ENCODE assay signal across 9 mouse cellular contexts in the genomic region with DNA sequence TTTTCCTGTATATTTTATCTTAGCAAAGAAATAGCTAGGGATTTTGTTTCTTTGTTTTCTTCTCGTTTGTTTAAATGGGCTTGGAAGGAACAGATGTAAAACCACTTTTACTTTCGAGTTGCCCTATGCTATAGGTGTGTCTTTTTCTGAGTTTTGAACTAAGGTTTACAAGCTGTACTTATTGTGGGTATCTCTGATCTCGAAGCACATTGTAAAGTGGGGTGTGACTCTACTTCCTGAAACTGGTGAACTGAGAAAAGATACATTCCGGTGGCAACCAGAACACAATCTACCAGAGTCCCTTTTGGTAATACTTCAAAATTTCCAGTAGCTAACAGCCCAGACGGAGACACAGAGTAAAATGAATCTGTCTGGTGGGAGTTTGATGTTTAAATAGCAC. TPM values are rescaled to one million over a fixed set of nuclear protein-coding genes. Genes with fewer than 3 reads are reported as not detected.
DNase-seq lines count a peak whose midpoint lies in the region; ATAC-seq and TF ChIP-seq lines count a peak whose summit lies in the region.
"Had no signal": no experiment of that assay in that cellular context is flagged by ENCODE, and none has a peak within 500 bp of the region (broad histone marks: within the 10 kb centered on the region; RNA-seq: fewer than 3 reads in every experiment).

No protein-coding gene starts in this region.

- H3K9ac ChIP-seq in heart, adult 2 months (ENCODE audit: low read depth, low read length) = no peak overlapping the region
- no peak overlapping the region for H3K9ac ChIP-seq in heart, embryonic 11.5 days (ENCODE audit: low read depth, low read length)
- no peak overlapping the region for H3K9ac ChIP-seq in hindbrain, postnatal 0 days (replicated peaks; ENCODE audit: low read length)
- no peak overlapping the region for H3K9ac ChIP-seq in midbrain, embryonic 14.5 days (replicated peaks; ENCODE audit: low read length)
- H3K9ac ChIP-seq: limb, embryonic 12.5 days had no signal

- no peak for TF ChIP-seq CTCF in heart, adult 2 months (IDR thresholded peaks at IDR 0.05)
- TF ChIP-seq CTCF in hindbrain, postnatal 0 days (IDR thresholded peaks at IDR 0.05; ENCODE audit: low read depth) = no peak

- H3K9me3 ChIP-seq in heart, embryonic 11.5 days (replicated peaks; ENCODE audit: control insufficient read depth, low read length) = no peaks in the 10 kb centered on the region
- no peaks in the 10 kb centered on the region for H3K9me3 ChIP-seq in hindbrain, postnatal 0 days (ENCODE audit: low read length)
- H3K9me3 ChIP-seq in midbrain, embryonic 14.5 days (ENCODE audit: control insufficient read depth, low read length) = no peaks in the 10 kb centered on the region
- H3K9me3 ChIP-seq: limb, embryonic 12.5 days had no signal

- no peak overlapping the region for H3K27ac ChIP-seq in heart, adult 2 months
- H3K27ac ChIP-seq in heart, embryonic 11.5 days (ENCODE audit: low read depth, low read length) = no peak overlapping the region
- H3K27ac ChIP-seq in hindbrain, postnatal 0 days = no peak overlapping the region
- no peak overlapping the region for H3K27ac ChIP-seq in midbrain, embryonic 14.5 days (replicated peaks; ENCODE audit: low read depth, low read length)
- H3K27ac ChIP-seq: limb, embryonic 12.5 days had no signal

- DNase-seq in heart, adult 2 months = no peak
- no peak for DNase-seq in hindbrain, postnatal 0 days (ENCODE audit: low spot score)
- no peak for DNase-seq in midbrain, embryonic 14.5 days
- no peak for DNase-seq in urinary bladder, adult 2 months (ENCODE audit: low spot score)
- no peak for DNase-seq in layer of hippocampus, adult 9-10 months (ENCODE audit: low spot score)
- no peak for DNase-seq in embryo, embryonic 10.5 days (ENCODE audit: low spot score)

- no peak for TF ChIP-seq EP300 in heart, adult 2 months (IDR thresholded peaks at IDR 0.05; ENCODE audit: insufficient read depth, low read depth, low read length)

- H3K4me3 ChIP-seq in heart, adult 2 months = peak overlapping the region; percentile 55; the same call in 1 of the 2 replicates
- H3K4me3 ChIP-seq in heart, embryonic 11.5 days (ENCODE audit: low read depth, low read length) = no peak overlapping the region
- peak overlapping the region; percentile 76 for H3K4me3 ChIP-seq in hindbrain, postnatal 0 days (ENCODE audit: low read length)
- peak overlapping the region; percentile 66; the same call in 1 of the 2 replicates for H3K4me3 ChIP-seq in midbrain, embryonic 14.5 days (replicated peaks; ENCODE audit: low read depth, low read length)

- no peaks in the 10 kb centered on the region; the same call in 1 of the 2 replicates for H3K4me1 ChIP-seq in heart, adult 2 months (ENCODE audit: control insufficient read depth, insufficient read depth, low read length)
- H3K4me1 ChIP-seq in heart, embryonic 11.5 days (ENCODE audit: control insufficient read depth, insufficient read depth, low read length) = peaks cover 6% of the 10 kb centered on the region; the same call in 1 of the 2 replicates
- 0 out of 2 replicates have a peak, but pooled peaks cover 4% of the 10 kb centered on the region for H3K4me1 ChIP-seq in hindbrain, postnatal 0 days (ENCODE audit: insufficient read depth, low read length)
- H3K4me1 ChIP-seq in midbrain, embryonic 14.5 days (ENCODE audit: control insufficient read depth, insufficient read depth, low read length) = peaks cover 7% of the 10 kb centered on the region

- 79% methylated on average over 5 of the region's 5 CpGs for whole genome bisulfite sequencing in heart, adult 2 months
- 84% methylated on average over 5 of the region's 5 CpGs for WGBS in heart, embryonic 11.5 days (ENCODE audit: insufficient replicate concordance)
- 86% methylated on average over 5 of the region's 5 CpGs for WGBS in hindbrain, postnatal 0 days
- 94% methylated on average over 5 of the region's 5 CpGs for WGBS in midbrain, embryonic 14.5 days

- no peaks in the 10 kb centered on the region for H3K79me2 ChIP-seq in heart, adult 2 months (replicated peaks; ENCODE audit: control insufficient read depth, insufficient read depth, low read length)

- no peak overlapping the region for H3K4me2 ChIP-seq in heart, embryonic 11.5 days
- H3K4me2 ChIP-seq in hindbrain, postnatal 0 days (ENCODE audit: low read depth, low read length) = peak overlapping the region; percentile 54
- H3K4me2 ChIP-seq in midbrain, embryonic 14.5 days (ENCODE audit: low read length) = peak overlapping the region; percentile 52

- TF ChIP-seq POLR2A in heart, adult 2 months (IDR thresholded peaks at IDR 0.05; ENCODE audit: insufficient read depth, low read depth, low read length) = no peak

- no peaks in the 10 kb centered on the region for H3K27me3 ChIP-seq in heart, adult 2 months (ENCODE audit: control insufficient read depth, insufficient read depth, low read length)
- no peaks in the 10 kb centered on the region for H3K27me3 ChIP-seq in heart, embryonic 11.5 days (ENCODE audit: control insufficient read depth, insufficient read depth, low read length)
- no peaks in the 10 kb centered on the region for H3K27me3 ChIP-seq in hindbrain, postnatal 0 days (ENCODE audit: insufficient read depth, low read length)
- no peaks in the 10 kb centered on the region for H3K27me3 ChIP-seq in midbrain, embryonic 14.5 days (ENCODE audit: control insufficient read depth, insufficient read depth, low read length)
- H3K27me3 ChIP-seq: limb, embryonic 12.5 days had no signal

- intact Hi-C loops in heart, adult 2 months (cut with DNase I) = loop anchor here (1.0 to 5.0 kb wide), 2 partner anchors 94 to 123 kb away; a partner anchor contains a TSS

- no peak for ATAC-seq in heart, embryonic 11.5 days (replicated peaks; ENCODE audit: insufficient number of reproducible peaks, low FRiP score, low TSS enrichment)
- ATAC-seq in CD4-positive, CD25-positive, alpha-beta regulatory T cell, adult 4 months = peak; percentile 31
- ATAC-seq in hindbrain, postnatal 0 days = no peak
- ATAC-seq in midbrain, embryonic 14.5 days (ENCODE audit: low FRiP score, low TSS enrichment) = no peak

- peaks cover 2% of the 10 kb centered on the region; the same call in 1 of the 2 replicates for H3K36me3 ChIP-seq in heart, adult 2 months (ENCODE audit: control insufficient read depth, insufficient read depth, low read length)
- H3K36me3 ChIP-seq in heart, embryonic 11.5 days (ENCODE audit: control insufficient read depth, insufficient read depth, low read length) = no peaks in the 10 kb centered on the region
- H3K36me3 ChIP-seq in hindbrain, postnatal 0 days (ENCODE audit: insufficient read depth, low read length) = no peaks in the 10 kb centered on the region
- H3K36me3 ChIP-seq in midbrain, embryonic 14.5 days (ENCODE audit: control insufficient read depth, insufficient read depth, low read length) = no peaks in the 10 kb centered on the region
- H3K36me3 ChIP-seq: limb, embryonic 12.5 days had no signal

RNA-seq across cellular contexts. Expression of a gene that starts 0.9 kb away (rescaled TPM):
- total RNA-seq in heart, adult 2 months (2021) = 10 to 100 TPM in 1 of 2 experiments, 1 to 10 TPM in 1; 7.6 to 10.2 TPM
- 1.4 and 5.7 TPM in 2 replicates for polyA plus RNA-seq in heart, adult 2 months (2012; rRNA removed)
- 43.5 and 46.2 TPM in 2 replicates for polyA plus RNA-seq in heart, embryonic 11.5 days (2014; fragmentation: Nextera tagmentation; extraction: Ambion mirVana)
- polyA plus RNA-seq in CD4-positive, CD25-positive, alpha-beta regulatory T cell, adult 4 months (2017; shearing (Covaris generic)) = 10 to 100 TPM; 17.9 to 25.5 TPM
- total RNA-seq in hindbrain, postnatal 0 days (2014; rRNA removed) = 4.8 and 9.9 TPM in 2 replicates
- polyA plus RNA-seq in hindbrain, postnatal 0 days (2015; fragmentation: Nextera tagmentation; extraction: Ambion mirVana) = 30.2 and 32.8 TPM in 2 replicates
- polyA plus RNA-seq in midbrain, embryonic 14.5 days (2014; fragmentation: Nextera tagmentation; extraction: Ambion mirVana) = 46.5 and 48.8 TPM in 2 replicates
- 18.4 and 21.3 TPM in 2 replicates for polyA plus RNA-seq in urinary bladder, adult 2 months (2012; rRNA removed)

RNA-seq across cellular contexts. Expression of a gene that starts 46.8 kb away (rescaled TPM):
- total RNA-seq in heart, adult 2 months (2021) = under 1 TPM; 0.60 to 0.73 TPM
- polyA plus RNA-seq in heart, adult 2 months (2012; rRNA removed) = 0.12 and 0.18 TPM in 2 replicates
- polyA plus RNA-seq in heart, embryonic 11.5 days (2014; fragmentation: Nextera tagmentation; extraction: Ambion mirVana) = not detected in 2 replicates
- under 1 TPM in 1 of 2 experiments, not detected in 1; 0.52 TPM for polyA plus RNA-seq in CD4-positive, CD25-positive, alpha-beta regulatory T cell, adult 4 months (2017; shearing (Covaris generic))
- total RNA-seq in hindbrain, postnatal 0 days (2014; rRNA removed) = 0.11 TPM in 1 of 2 replicates, not detected in the other
- polyA plus RNA-seq in hindbrain, postnatal 0 days (2015; fragmentation: Nextera tagmentation; extraction: Ambion mirVana) = 0.13 and 0.15 TPM in 2 replicates
- polyA plus RNA-seq in midbrain, embryonic 14.5 days (2014; fragmentation: Nextera tagmentation; extraction: Ambion mirVana) = 0.22 TPM in 1 of 2 replicates, not detected in the other
- 0.59 and 0.99 TPM in 2 replicates for polyA plus RNA-seq in urinary bladder, adult 2 months (2012; rRNA removed)
- polyA plus RNA-seq: limb, embryonic 12.5 days had no signal

RNA-seq across cellular contexts. Expression of a gene that starts 59.5 kb away (rescaled TPM):
- total RNA-seq in heart, adult 2 months (2021) = under 1 TPM; 0.08 to 0.09 TPM
- polyA plus RNA-seq in heart, adult 2 months (2012; rRNA removed) = 0.12 and 0.23 TPM in 2 replicates
- 0.73 and 0.94 TPM in 2 replicates for polyA plus RNA-seq in heart, embryonic 11.5 days (2014; fragmentation: Nextera tagmentation; extraction: Ambion mirVana)
- not detected for polyA plus RNA-seq in CD4-positive, CD25-positive, alpha-beta regulatory T cell, adult 4 months (2017; shearing (Covaris generic))
- 3.0 and 3.2 TPM in 2 replicates for total RNA-seq in hindbrain, postnatal 0 days (2014; rRNA removed)
- polyA plus RNA-seq in hindbrain, postnatal 0 days (2015; fragmentation: Nextera tagmentation; extraction: Ambion mirVana) = 4.3 and 5.1 TPM in 2 replicates
- polyA plus RNA-seq in midbrain, embryonic 14.5 days (2014; fragmentation: Nextera tagmentation; extraction: Ambion mirVana) = 2.6 and 3.2 TPM in 2 replicates
- 15.9 and 20.4 TPM in 2 replicates for polyA plus RNA-seq in urinary bladder, adult 2 months (2012; rRNA removed)
